7 mouse cellular contexts compared by ENCODE assay signal in genomic region chr17:26971247-26971905, GRCm38 (mm10). TPM values are rescaled to one million over a fixed set of nuclear protein-coding genes. Genes with fewer than 3 reads are reported as not detected.
DNase-seq lines count a peak whose midpoint lies in the region; ATAC-seq and TF ChIP-seq lines count a peak whose summit lies in the region.

No protein-coding gene starts in this region.

- no peak overlapping the region; the same call in 1 of the 2 replicates for H3K4me2 ChIP-seq in hindbrain, embryonic 16.5 days (ENCODE audit: low read length)
- no peak overlapping the region; the same call in 1 of the 2 replicates for H3K4me2 ChIP-seq in hindbrain, embryonic 11.5 days (replicated peaks; ENCODE audit: low read depth, low read length)
- H3K4me2 ChIP-seq in liver, embryonic 15.5 days, result peak overlapping the region; percentile 98

- no peaks in the 10 kb centered on the region for H3K9me3 ChIP-seq in hindbrain, embryonic 10.5 days
- H3K9me3 ChIP-seq in hindbrain, embryonic 16.5 days (ENCODE audit: control insufficient read depth, low read length), result no peaks in the 10 kb centered on the region
- no peaks in the 10 kb centered on the region for H3K9me3 ChIP-seq in ES-E14 (ENCODE audit: control insufficient read depth, insufficient read depth, low read depth, low read length)
- H3K9me3 ChIP-seq in hindbrain, embryonic 11.5 days (ENCODE audit: control insufficient read depth, low read length), result no peaks in the 10 kb centered on the region
- no peaks in the 10 kb centered on the region for H3K9me3 ChIP-seq in liver, embryonic 15.5 days (replicated peaks)

- H3K9ac ChIP-seq in hindbrain, embryonic 16.5 days (ENCODE audit: low read depth, low read length), result no peak overlapping the region
- H3K9ac ChIP-seq in ES-E14 (ENCODE audit: insufficient read depth, low read depth, low read length, poor library complexity, severe bottlenecking), result peak overlapping the region; percentile 39; the same call in 1 of the 2 replicates
- peak overlapping the region; percentile 1; the same call in 1 of the 2 replicates for H3K9ac ChIP-seq in hindbrain, embryonic 11.5 days (ENCODE audit: low read depth, low read length)
- peak overlapping the region; percentile 88; the same call in 1 of the 2 replicates for H3K9ac ChIP-seq in liver, embryonic 15.5 days

- ATAC-seq in hindbrain, embryonic 16.5 days, result no peak
- no peak for ATAC-seq in hindbrain, embryonic 11.5 days (ENCODE audit: low FRiP score)
- ATAC-seq in liver, embryonic 15.5 days (ENCODE audit: insufficient read depth), result no peak

- peak overlapping the region; percentile 92 for H3K4me3 ChIP-seq in hindbrain, embryonic 10.5 days
- no peak overlapping the region; the same call in 1 of the 2 replicates for H3K4me3 ChIP-seq in hindbrain, embryonic 16.5 days (ENCODE audit: low read length)
- no peak overlapping the region for H3K4me3 ChIP-seq in ES-E14 (ENCODE audit: insufficient read depth in 1 of 2, low read depth in 1 of 2, low read length in 2 of 2, poor library complexity in 1 of 2, severe bottlenecking in 1 of 2)
- no peak overlapping the region for H3K4me3 ChIP-seq in hindbrain, embryonic 11.5 days (ENCODE audit: low read depth, low read length)
- H3K4me3 ChIP-seq in liver, embryonic 15.5 days (replicated peaks), result peak overlapping the region; percentile 84

- in situ Hi-C loops in ES-E14 (cut with MboI; ENCODE audit: low sequenced_read_pairs in 2 of 2, unreplicated experiment in 2 of 2), result no loop called here

- H3K36me3 ChIP-seq in hindbrain, embryonic 10.5 days, result peaks cover 68% of the 10 kb centered on the region
- H3K36me3 ChIP-seq in hindbrain, embryonic 16.5 days (ENCODE audit: control insufficient read depth, insufficient read depth, low read length), result peaks cover 19% of the 10 kb centered on the region
- peaks cover 17% of the 10 kb centered on the region for H3K36me3 ChIP-seq in ES-E14 (ENCODE audit: control insufficient read depth, insufficient read depth, low read length, poor library complexity, severe bottlenecking)
- peaks cover 2% of the 10 kb centered on the region; the same call in 1 of the 2 replicates for H3K36me3 ChIP-seq in hindbrain, embryonic 11.5 days (ENCODE audit: control insufficient read depth, insufficient read depth, low read length)
- H3K36me3 ChIP-seq in liver, embryonic 15.5 days (replicated peaks), result peaks cover 21% of the 10 kb centered on the region

- H3K4me1 ChIP-seq in hindbrain, embryonic 10.5 days (replicated peaks), result peaks cover 52% of the 10 kb centered on the region
- peaks cover 31% of the 10 kb centered on the region for H3K4me1 ChIP-seq in hindbrain, embryonic 16.5 days (ENCODE audit: control insufficient read depth, insufficient read depth, low read depth, low read length)
- peaks cover 0 to 19% of the 10 kb centered on the region in 2 experiments; a peak in 1 of 4 replicates for H3K4me1 ChIP-seq in ES-E14 (ENCODE audit: control insufficient read depth in 2 of 2, insufficient read depth in 2 of 2, low read length in 2 of 2, poor library complexity in 1 of 2)
- H3K4me1 ChIP-seq in hindbrain, embryonic 11.5 days (replicated peaks; ENCODE audit: control insufficient read depth, insufficient read depth, low read length), result peaks cover 6% of the 10 kb centered on the region; the same call in 1 of the 2 replicates
- peaks cover 51% of the 10 kb centered on the region for H3K4me1 ChIP-seq in liver, embryonic 15.5 days (replicated peaks)

- no peak for DNase-seq in hindbrain, embryonic 10.5 days (ENCODE audit: low spot score)
- no peak for DNase-seq in ES-E14 (ENCODE audit: low read depth, low spot score)
- DNase-seq in hindbrain, embryonic 11.5 days (ENCODE audit: low spot score), result no peak
- no peak for DNase-seq in cerebellum, adult 18-20 months
- no peak for DNase-seq in thymus, postnatal 36 days

- H3K27me3 ChIP-seq in hindbrain, embryonic 10.5 days (ENCODE audit: insufficient read depth, poor library complexity, severe bottlenecking), result no peaks in the 10 kb centered on the region
- no peaks in the 10 kb centered on the region for H3K27me3 ChIP-seq in hindbrain, embryonic 16.5 days (replicated peaks; ENCODE audit: control insufficient read depth, insufficient read depth, low read length)
- no peaks in the 10 kb centered on the region for H3K27me3 ChIP-seq in hindbrain, embryonic 11.5 days (ENCODE audit: control insufficient read depth, insufficient read depth, low read length)
- H3K27me3 ChIP-seq in liver, embryonic 15.5 days, result no peaks in the 10 kb centered on the region

- 59% methylated on average over 8 of the region's 8 CpGs for WGBS in hindbrain, embryonic 10.5 days
- 58% methylated on average over 8 of the region's 8 CpGs for WGBS in hindbrain, embryonic 16.5 days
- 55% methylated on average over 8 of the region's 8 CpGs for WGBS in hindbrain, embryonic 11.5 days
- 65% methylated on average over 8 of the region's 8 CpGs for WGBS in liver, embryonic 15.5 days (ENCODE audit: insufficient replicate concordance)

- peak overlapping the region; percentile 29; the same call in 1 of the 2 replicates for H3K27ac ChIP-seq in hindbrain, embryonic 10.5 days
- no peak overlapping the region; the same call in 1 of the 2 replicates for H3K27ac ChIP-seq in hindbrain, embryonic 16.5 days (ENCODE audit: low read depth, low read length)
- no peak overlapping the region for H3K27ac ChIP-seq in ES-E14 (ENCODE audit: insufficient read depth, low read depth, low read length, poor library complexity, severe bottlenecking)
- H3K27ac ChIP-seq in hindbrain, embryonic 11.5 days (ENCODE audit: low read depth, low read length), result no peak overlapping the region
- peak overlapping the region; percentile 84; the same call in 1 of the 2 replicates for H3K27ac ChIP-seq in liver, embryonic 15.5 days (replicated peaks)

TF ChIP-seq in ES-E14, 5 proteins besides CTCF, POLR2A, EP300 and RAD21:
- no peak for TF ChIP-seq ZNF384 (IDR thresholded peaks at IDR 0.05; ENCODE audit: low read depth, low read length)
- no peak for TF ChIP-seq ZC3H11A (IDR thresholded peaks at IDR 0.05; ENCODE audit: borderline replicate concordance, low read depth, low read length)
- no peak for TF ChIP-seq HCFC1 (IDR thresholded peaks at IDR 0.05; ENCODE audit: borderline replicate concordance, insufficient read depth, low read length)
- TF ChIP-seq CHD2 (IDR thresholded peaks at IDR 0.05; ENCODE audit: low read depth, low read length), result no peak
- TF ChIP-seq MAFK (IDR thresholded peaks at IDR 0.05; ENCODE audit: insufficient read depth, low read depth, low read length), result no peak

RNA-seq across cellular contexts. Expression of gene Zbtb9, which starts 1.6 kb away (rescaled TPM):
- polyA plus RNA-seq in hindbrain, embryonic 10.5 days (2016; fragmentation: Nextera tagmentation; extraction: Ambion mirVana), result 16.5 and 19.9 TPM in 2 replicates
- polyA plus RNA-seq in hindbrain, embryonic 16.5 days (2015; fragmentation: Nextera tagmentation; extraction: Ambion mirVana), result 13.0 and 15.6 TPM in 2 replicates
- total RNA-seq in ES-E14 (2012; rRNA removed), result 6.7 and 8.2 TPM in 2 replicates
- 10.5 and 13.2 TPM in 2 replicates for polyA plus RNA-seq in hindbrain, embryonic 11.5 days (2014; fragmentation: Nextera tagmentation; extraction: Ambion mirVana)
- 5.0 and 5.8 TPM in 2 replicates for polyA plus RNA-seq in liver, embryonic 15.5 days (2015; fragmentation: Nextera tagmentation; extraction: Ambion mirVana)

RNA-seq across cellular contexts. Expression of gene Syngap1, which starts 30.3 kb away (rescaled TPM):
- polyA plus RNA-seq in hindbrain, embryonic 10.5 days (2016; fragmentation: Nextera tagmentation; extraction: Ambion mirVana), result 2.0 TPM in 2 replicates
- polyA plus RNA-seq in hindbrain, embryonic 16.5 days (2015; fragmentation: Nextera tagmentation; extraction: Ambion mirVana), result 2.5 and 4.9 TPM in 2 replicates
- total RNA-seq in ES-E14 (2012; rRNA removed), result 6.6 and 10.3 TPM in 2 replicates
- polyA plus RNA-seq in hindbrain, embryonic 11.5 days (2014; fragmentation: Nextera tagmentation; extraction: Ambion mirVana), result 3.4 and 4.7 TPM in 2 replicates
- 0.21 and 0.28 TPM in 2 replicates for polyA plus RNA-seq in liver, embryonic 15.5 days (2015; fragmentation: Nextera tagmentation; extraction: Ambion mirVana)

RNA-seq across cellular contexts. Expression of gene Cuta, which starts 32.0 kb away (rescaled TPM):
- polyA plus RNA-seq in hindbrain, embryonic 10.5 days (2016; fragmentation: Nextera tagmentation; extraction: Ambion mirVana), result 186 and 189 TPM in 2 replicates
- polyA plus RNA-seq in hindbrain, embryonic 16.5 days (2015; fragmentation: Nextera tagmentation; extraction: Ambion mirVana), result 140 and 150 TPM in 2 replicates
- total RNA-seq in ES-E14 (2012; rRNA removed), result 43.0 and 60.0 TPM in 2 replicates
- 135 and 154 TPM in 2 replicates for polyA plus RNA-seq in hindbrain, embryonic 11.5 days (2014; fragmentation: Nextera tagmentation; extraction: Ambion mirVana)
- polyA plus RNA-seq in liver, embryonic 15.5 days (2015; fragmentation: Nextera tagmentation; extraction: Ambion mirVana), result 85.9 and 86.7 TPM in 2 replicates

RNA-seq across cellular contexts. Expression of gene Phf1, which starts 38.5 kb away (rescaled TPM):
- 4.5 and 8.2 TPM in 2 replicates for polyA plus RNA-seq in hindbrain, embryonic 10.5 days (2016; fragmentation: Nextera tagmentation; extraction: Ambion mirVana)
- 30.3 and 31.7 TPM in 2 replicates for polyA plus RNA-seq in hindbrain, embryonic 16.5 days (2015; fragmentation: Nextera tagmentation; extraction: Ambion mirVana)
- 9.4 and 13.3 TPM in 2 replicates for total RNA-seq in ES-E14 (2012; rRNA removed)
- 4.5 and 5.5 TPM in 2 replicates for polyA plus RNA-seq in hindbrain, embryonic 11.5 days (2014; fragmentation: Nextera tagmentation; extraction: Ambion mirVana)
- polyA plus RNA-seq in liver, embryonic 15.5 days (2015; fragmentation: Nextera tagmentation; extraction: Ambion mirVana), result 1.8 and 2.6 TPM in 2 replicates

RNA-seq across cellular contexts. Expression of gene Kifc5b, which starts 54.5 kb away (rescaled TPM):
- polyA plus RNA-seq in hindbrain, embryonic 10.5 days (2016; fragmentation: Nextera tagmentation; extraction: Ambion mirVana), result 9.2 and 12.0 TPM in 2 replicates
- 2.6 and 3.6 TPM in 2 replicates for polyA plus RNA-seq in hindbrain, embryonic 16.5 days (2015; fragmentation: Nextera tagmentation; extraction: Ambion mirVana)
- total RNA-seq in ES-E14 (2012; rRNA removed), result 52.5 and 83.4 TPM in 2 replicates
- 4.6 and 5.9 TPM in 2 replicates for polyA plus RNA-seq in hindbrain, embryonic 11.5 days (2014; fragmentation: Nextera tagmentation; extraction: Ambion mirVana)
- polyA plus RNA-seq in liver, embryonic 15.5 days (2015; fragmentation: Nextera tagmentation; extraction: Ambion mirVana), result 5.2 and 5.9 TPM in 2 replicates

Comparison
In these comparisons a context has a peak if more than half of its experiments do, and no peak if none do; other contexts are left out.
1. H3K27ac ChIP-seq: peak in hindbrain, embryonic 10.5 days (single experiment) and liver, embryonic 15.5 days (single experiment); none in hindbrain, embryonic 16.5 days (single experiment), ES-E14 (single experiment) and hindbrain, embryonic 11.5 days (single experiment).
2. H3K4me3 ChIP-seq: peak in hindbrain, embryonic 10.5 days (single experiment) and liver, embryonic 15.5 days (single experiment); none in hindbrain, embryonic 16.5 days (single experiment), ES-E14 (0 of 2) and hindbrain, embryonic 11.5 days (single experiment).